Mouse (Mus musculus): ENCODE data around the gene Pcnx. TPM values are rescaled to one million over a fixed set of nuclear protein-coding genes. Genes with fewer than 3 reads are reported as not detected.

The Pcnx gene
- polyA plus RNA-seq, 1 experiment, result 25.3 TPM

DNA sequence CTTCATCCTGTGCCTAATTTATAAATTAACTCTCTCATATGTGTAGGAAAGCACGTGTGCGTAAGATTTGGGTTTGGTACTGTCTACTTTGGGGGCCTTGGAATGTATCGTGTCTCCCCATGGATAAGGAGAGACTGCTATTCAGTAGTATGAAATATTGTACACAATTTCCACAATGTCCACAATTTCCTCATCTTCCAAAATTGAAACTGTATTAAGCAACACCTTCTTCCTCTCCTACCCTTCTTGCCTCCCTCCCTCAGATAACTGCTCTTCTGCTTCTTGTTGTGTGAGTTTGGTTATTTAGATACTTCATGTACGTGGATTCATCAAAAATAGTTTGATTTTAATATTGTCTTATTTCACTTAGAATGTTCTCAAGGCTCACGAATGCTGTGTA lies 29.1 kb downstream of the Pcnx start:
- 95% methylated on average over 5 of the region's 5 CpGs for whole genome bisulfite sequencing

DNA sequence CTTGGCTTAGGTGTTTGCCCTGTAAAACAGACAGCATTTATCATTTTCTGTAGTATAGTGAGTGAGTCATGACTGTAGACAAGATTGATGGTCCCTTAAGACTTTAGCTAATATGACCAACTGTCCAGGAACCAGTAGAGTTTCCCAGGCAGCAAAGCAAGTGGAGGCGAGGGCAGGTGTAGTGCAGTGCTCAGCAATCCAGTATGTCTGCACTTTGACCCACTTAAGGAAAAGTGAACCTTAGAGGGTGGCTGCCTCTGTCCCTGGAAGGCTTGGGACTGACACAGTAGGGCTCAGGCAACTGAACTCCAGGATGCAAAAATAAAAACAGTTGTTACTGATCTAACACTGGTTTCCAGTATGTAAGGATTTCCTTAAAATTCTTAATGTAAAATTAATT lies 32.1 kb downstream of the Pcnx start:
- DNase-seq (ENCODE audit: low read depth, low spot score), result no peak
- WGBS, result 40% methylated on average over 1 of the region's 1 CpGs

More for the DNA sequence above, 29.1 kb downstream of the Pcnx start:
- no peak for DNase-seq (ENCODE audit: low read depth, low spot score)

DNA sequence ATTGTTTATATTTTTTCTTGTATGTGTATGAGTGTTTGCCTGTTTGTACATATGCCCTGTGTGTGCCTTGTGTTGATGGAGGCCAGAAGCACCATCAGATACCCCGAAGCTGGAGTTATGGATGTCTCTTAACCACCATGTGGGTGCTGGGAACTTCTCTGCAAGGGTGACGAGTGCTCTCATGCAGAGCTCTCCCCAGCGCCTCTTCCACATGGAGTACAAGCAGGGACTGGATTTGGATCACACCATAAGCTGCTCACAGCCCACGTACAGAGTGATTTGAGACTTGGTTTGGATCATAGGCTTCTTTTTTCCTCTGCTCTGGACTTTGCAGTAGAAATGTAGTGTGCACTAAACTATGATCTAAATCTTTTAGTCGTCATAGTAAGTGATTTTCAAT lies 34.5 kb downstream of the Pcnx start:
- WGBS, result 87% methylated on average over 5 of the region's 5 CpGs
- DNase-seq (ENCODE audit: low read depth, low spot score), result no peak

DNA sequence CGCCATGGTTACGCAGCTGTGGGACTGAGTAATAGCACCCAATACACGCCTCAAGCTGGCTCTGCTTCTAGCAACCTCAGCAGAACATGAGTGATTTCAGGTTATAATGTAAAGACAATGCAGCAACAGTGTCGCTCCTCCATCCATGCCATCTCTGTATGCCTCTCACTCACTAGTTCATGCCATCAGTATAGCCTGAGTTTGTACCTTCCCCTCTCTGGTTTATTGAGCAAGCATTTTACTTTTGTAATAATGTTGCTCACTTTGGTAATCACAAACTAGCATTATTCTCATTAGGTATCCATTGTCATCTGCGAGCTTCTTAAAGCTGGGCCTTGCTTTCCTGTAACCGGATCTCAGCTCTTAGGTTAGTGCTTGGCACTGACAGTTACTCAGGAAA lies 36.2 kb downstream of the Pcnx start:
- no peak for DNase-seq (ENCODE audit: low read depth, low spot score)
- 90% methylated on average over 6 of the region's 6 CpGs for WGBS

DNA sequence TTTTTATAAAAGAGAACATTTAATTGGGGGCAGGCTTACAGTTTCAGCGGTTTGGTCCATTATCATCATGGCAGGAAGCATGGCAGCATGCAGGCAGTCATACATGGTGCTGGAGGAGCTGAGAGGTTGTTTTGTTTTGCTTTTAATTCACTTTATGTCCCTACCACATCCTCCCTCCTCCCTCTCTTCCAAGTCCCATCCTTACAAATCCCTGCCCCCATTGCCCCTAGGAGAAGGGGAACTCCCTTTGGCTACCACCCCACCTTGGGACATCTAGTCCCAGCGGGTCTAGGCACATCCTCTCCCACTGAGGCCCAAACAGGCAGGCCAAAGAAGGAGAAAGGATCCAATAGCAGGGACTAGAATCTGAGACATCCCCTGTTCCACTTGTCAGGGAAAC lies 44.6 kb downstream of the Pcnx start:
- WGBS, result 92% methylated on average over 2 of the region's 2 CpGs
- no peak for DNase-seq (ENCODE audit: low read depth, low spot score)

DNA sequence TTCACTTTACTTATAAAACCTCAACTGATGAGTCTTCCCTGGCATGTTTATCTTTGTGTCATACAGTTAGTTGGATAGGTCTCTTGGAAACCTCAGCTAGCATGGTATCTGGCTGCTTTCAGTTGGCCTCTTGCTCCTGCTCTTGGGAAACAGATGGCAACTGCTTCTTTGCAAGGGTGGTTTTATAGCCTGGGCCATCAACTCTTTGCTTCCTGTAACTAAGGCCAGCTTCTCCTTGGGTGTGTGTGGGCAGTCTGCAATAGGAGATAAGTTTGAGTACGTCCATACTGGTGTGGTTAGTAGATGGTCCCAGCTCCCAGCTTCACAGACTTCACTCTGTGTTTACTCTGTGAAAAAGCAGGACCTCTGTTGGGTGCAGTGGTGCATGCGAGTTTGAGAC lies 46.0 kb downstream of the Pcnx start:
- WGBS, result 22% methylated on average over 2 of the region's 2 CpGs
- peak; percentile 55 for DNase-seq (ENCODE audit: low read depth, low spot score)

DNA sequence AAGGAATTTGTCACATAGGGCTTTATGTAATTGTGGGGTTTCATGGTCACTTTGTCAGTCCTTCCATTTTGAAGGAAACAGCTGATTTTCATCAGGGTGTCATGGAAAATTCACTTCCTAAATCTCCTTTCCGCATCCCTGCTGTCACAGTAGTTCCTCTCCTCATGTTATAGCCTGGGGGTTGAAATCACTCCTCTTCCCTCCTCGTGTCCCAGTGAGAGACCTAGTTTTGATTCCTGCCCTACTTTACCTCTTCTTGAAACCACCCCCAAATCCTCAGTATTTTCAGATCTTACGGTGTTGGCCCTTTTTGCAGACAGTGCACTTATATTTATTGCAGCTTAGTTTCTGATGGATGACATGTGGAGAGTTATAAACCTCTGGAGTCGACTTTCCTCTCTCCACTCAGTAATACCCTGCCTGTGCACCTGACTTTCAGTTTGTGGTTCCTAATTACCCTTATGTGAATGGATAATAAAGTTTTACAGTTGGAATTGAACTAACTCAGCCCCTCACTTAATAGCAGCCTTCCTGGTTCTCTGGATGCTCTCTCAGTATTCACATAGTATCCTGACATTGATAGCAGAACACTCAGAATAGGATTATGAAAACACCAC lies 48.0 kb downstream of the Pcnx start:
- WGBS, result 33% methylated on average over 4 of the region's 4 CpGs
- no peak for DNase-seq (ENCODE audit: low read depth, low spot score)

DNA sequence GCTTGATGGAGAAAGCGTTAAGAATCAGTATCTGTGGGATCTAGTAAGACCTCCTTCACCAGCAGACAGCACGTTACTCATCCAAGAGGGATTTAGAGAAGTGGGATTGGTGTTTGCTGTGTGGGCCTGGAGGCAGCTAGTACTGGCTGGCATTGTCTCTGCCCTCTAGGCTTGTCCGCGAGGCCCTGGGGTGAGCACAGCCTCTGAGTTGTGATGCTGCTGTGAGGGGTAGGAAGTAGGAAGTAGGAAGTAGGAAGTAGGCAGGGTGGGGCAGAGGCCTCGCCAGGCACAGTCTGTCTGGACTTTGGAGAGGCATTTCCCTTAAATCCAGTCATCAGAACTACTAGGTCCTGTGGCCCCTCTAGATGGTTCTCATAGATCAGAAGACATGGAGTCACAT lies 50.6 kb downstream of the Pcnx start:
- WGBS, result 60% methylated on average over 5 of the region's 5 CpGs
- DNase-seq (ENCODE audit: low read depth, low spot score), result no peak

DNA sequence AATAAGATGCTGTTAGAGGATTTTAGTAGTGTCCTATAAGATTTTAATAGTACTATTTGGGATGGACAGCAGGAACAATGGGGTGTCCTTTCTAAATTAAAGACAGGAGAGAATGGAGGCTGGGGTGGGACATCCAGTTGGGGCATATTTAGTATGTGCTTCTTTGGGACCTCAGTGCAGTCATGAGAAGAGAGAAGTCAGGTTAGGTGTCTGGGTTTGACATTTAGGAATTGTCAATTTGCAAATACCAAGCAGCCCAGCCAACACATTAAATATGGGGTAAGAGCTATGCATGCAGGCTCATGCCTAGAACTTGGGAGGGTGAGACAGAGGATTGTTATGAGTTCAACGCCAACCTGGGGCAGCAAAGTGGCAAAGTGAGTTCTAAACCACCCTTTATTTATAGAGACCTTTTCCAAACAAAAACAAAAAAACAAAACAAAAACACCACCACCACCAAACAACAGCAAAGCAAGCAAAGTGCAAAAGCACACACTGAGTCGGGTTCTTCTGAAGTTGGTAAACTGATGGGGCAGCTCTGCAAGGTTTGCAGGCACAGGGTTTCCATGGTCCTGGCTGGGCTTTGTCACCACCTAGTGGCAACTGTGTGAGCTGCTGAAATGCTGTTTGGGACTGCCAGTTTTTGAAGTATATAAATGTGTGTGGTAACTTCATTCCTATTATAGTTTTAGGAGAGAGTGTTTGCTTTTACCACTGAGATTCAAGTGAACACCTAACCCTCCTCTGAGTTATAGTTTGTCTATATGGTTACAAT lies 55.5 kb downstream of the Pcnx start:
- no peak for DNase-seq (ENCODE audit: low read depth, low spot score)
- WGBS, result 50% methylated on average over 2 of the region's 2 CpGs

DNA sequence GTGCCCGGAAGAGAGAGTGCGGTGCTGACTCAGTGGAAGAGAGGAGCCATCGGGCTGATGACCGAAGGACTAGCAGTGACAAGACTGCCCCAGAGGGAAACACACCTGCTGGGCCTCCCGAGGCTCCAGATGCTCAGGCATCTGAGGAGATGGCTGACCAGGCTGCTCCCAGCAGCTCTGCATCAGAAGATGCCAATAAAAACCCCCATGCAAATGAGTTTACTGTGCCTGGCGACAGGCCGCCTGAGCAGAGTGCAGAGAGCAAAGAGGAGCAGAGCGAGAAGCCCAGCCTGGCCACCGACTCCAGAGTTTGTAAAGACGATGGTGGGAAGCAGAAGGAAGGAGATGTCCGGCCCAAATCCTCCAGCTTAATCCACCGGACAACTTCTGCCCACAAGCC lies 58.5 kb downstream of the Pcnx start:
- 90% methylated on average over 12 of the region's 12 CpGs for WGBS
- no peak for DNase-seq (ENCODE audit: low read depth, low spot score)

DNA sequence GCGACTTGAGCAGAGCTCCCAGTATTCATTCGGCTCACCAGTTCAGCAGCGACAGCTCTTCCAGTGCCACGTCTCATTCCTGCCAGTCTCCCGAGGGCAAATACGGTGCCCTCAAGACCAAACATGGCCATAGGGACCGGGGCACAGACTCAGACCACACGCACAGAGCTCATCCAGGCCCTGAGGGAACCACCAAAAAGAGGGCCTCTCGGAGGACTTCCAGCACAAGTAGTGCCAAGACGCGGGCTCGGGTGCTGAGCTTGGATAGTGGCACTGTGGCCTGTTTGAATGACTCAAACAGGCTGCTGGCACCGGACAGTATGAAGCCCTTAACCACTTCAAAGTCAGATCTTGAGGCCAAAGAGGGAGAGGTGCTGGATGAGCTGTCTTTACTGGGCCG lies 59.1 kb downstream of the Pcnx start:
- WGBS, result 92% methylated on average over 14 of the region's 14 CpGs
- no peak for DNase-seq (ENCODE audit: low read depth, low spot score)

DNA sequence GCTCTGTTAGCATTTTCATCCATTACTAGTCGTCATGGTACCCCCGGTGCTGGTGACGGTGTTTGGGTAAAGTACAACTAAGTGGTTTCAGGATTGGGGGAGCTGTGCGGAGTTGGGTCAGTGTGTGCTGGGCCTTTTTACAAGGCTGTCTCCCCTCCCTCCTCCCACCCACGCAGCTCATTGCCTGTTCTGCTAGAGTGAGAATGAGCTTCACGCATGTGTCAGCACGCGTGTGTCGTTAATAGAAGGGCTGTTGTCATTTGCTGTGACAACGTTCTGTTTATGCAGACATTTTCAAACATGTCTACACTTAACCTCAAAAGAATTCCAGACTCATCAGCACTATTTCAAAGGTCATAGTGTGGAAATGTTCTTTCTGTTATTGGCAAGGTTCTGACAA lies 60.2 kb downstream of the Pcnx start:
- no peak for DNase-seq (ENCODE audit: low read depth, low spot score)
- WGBS, result 76% methylated on average over 10 of the region's 10 CpGs

DNA sequence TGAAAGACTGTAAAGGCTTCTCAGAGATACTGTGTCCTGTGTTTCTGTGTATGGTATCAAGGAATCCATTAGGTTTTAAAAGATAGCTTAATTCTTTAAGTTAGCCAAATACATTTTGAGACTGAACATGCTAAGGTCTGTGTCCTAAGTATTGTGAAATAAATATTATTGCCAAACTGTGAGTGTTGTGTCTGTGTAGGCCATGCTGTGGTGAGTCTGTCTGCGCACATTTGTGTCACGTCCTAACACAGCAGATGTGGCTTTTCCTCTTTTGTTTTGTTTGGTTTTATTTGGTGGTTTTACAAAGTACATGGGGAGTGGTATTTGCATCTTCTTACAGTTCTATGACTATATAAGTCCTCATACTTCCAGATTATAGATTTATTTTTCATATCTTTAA lies 60.8 kb downstream of the Pcnx start:
- WGBS, result 92% methylated on average over 2 of the region's 2 CpGs
- no peak for DNase-seq (ENCODE audit: low read depth, low spot score)

DNA sequence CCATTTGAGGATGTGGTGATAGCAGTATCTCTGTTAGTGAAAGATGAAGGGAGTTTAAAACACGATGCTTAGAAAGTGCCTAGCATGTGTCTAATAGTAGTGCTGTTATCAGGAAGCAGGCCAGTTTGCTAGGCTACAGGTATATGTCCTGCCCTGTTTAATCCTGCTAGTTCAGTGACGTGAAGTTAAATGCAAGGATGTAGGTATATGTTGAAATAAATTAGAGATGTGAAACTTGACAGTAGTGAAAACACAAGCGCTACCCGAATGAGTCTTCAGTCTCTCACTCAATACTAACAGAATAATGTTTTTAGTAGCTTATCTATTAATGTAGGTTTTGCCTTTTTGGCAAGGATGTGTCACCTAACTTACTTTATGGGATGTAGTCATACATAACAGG lies 62.0 kb downstream of the Pcnx start:
- no peak for DNase-seq (ENCODE audit: low read depth, low spot score)
- 80% methylated on average over 4 of the region's 4 CpGs for WGBS

DNA sequence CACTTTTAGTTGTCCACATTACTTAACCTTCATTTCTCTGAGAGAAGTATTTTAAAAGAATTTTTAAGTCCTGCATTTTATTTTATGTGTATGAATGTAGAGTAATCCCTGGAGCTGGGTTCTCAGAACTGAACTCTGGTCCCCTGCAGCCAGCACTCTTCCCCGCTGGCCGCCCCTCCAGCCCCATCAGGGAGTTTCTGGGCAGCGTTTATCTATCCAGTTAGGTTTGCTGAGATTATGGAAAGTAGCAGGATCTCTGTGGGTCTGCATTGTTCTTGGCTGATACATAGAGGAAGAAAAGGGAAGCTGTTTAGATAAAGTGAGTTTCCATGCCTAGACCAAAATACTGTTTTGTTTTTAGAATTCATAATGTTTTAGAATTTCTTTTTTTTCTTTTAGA lies 63.0 kb downstream of the Pcnx start:
- no peak for DNase-seq (ENCODE audit: low read depth, low spot score)
- WGBS, result 58% methylated on average over 3 of the region's 3 CpGs

DNA sequence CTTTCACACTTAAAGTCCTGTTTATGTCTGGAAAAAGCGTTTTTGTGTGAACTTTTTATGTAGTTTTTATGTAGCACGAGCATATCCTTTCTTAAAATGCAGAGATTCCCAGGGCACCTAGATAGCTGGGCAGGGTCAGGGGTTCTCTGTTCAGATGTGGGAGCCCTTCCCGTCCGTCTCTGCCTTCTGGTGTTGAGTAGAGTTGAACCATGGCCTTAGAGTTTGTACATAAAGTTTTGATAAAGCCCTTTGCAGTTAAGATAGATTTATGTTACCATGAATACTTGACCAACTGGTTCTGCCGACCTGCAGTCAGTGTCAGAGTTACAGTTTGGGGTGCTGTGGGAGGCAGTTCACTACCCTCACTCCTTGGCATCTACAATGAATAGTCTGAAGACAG lies 67.3 kb downstream of the Pcnx start:
- WGBS, result 41% methylated on average over 5 of the region's 5 CpGs

DNA sequence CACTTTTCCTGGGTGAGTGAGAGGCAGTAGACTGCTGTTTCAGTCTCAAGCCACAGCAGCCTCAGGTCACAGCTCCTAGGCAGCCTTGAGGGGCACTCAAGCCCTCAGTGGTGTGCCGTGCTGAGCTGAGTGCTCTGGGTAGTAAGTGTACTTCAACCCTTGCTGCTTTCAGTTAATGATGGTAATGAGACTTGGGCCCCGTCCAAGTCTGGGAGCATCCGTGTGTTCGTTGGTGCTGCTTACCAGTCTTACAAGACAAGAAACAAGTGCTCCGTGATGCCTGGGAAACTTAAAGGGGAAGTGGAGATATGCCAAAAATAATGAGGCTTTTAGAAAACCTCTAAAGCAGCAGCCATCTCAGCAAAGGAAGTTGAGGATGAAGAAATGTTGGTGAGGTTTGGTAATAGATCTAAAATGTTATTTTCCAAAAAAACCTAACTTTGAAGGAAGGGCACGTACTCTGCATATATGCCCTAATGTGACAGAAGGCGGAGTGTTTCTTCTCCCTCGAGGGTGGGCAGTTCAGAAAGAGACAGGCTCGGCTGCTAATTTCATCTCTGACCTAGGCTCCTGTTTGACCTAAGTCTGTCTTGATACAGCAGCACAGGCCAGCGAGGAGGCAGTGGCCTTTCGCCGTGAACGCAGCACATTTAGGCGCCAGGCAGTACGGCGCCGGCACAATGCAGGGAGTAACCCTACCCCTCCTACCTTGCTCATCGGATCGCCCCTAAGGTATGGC lies 68.0 kb downstream of the Pcnx start:
- 50% methylated on average over 19 of the region's 19 CpGs for WGBS
- no peak for DNase-seq (ENCODE audit: low read depth, low spot score)

More for the DNA sequence above, 67.3 kb downstream of the Pcnx start:
- DNase-seq (ENCODE audit: low read depth, low spot score), result no peak

DNA sequence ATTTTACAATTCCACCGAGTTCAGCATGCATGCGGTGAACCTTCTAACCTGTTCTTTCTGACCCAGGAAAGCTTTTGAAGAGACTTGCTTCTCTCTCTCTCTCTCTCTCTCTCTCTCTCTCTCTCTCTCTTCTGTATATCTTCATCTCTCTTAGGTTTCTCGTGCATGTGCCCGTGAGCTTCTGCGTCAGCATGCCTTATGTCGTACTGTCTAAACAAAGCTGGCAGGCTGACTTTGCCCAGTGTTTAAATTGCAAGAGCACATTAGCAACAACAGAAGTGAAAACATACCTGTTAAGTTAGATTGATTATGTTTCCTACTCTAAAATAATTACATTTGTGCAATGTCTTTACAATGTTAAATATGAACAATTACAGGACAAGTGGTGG lies 68.6 kb downstream of the Pcnx start:
- 66% methylated on average over 6 of the region's 6 CpGs for WGBS
- DNase-seq (ENCODE audit: low read depth, low spot score), result no peak

DNA sequence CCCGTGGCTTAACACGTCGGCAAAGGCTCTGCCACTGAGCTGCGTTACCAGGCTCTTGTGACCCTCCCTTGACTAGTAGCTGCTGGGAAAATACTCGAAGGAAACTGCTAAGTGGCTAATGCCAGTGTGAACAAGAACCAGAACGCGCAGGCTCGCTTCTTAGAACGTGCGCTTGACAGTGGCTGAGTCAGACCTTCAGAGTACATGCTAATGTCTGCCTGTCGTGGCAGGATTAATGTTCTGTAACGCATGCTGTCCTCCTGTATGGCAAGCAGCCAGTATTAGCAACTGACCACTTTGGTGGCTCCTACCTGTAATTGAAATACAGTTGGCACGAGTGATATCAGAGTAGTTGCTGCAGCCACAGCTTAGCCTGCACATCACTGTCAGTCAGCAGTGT lies 72.2 kb downstream of the Pcnx start:
- 79% methylated on average over 13 of the region's 13 CpGs for WGBS
- DNase-seq (ENCODE audit: low read depth, low spot score), result no peak

DNA sequence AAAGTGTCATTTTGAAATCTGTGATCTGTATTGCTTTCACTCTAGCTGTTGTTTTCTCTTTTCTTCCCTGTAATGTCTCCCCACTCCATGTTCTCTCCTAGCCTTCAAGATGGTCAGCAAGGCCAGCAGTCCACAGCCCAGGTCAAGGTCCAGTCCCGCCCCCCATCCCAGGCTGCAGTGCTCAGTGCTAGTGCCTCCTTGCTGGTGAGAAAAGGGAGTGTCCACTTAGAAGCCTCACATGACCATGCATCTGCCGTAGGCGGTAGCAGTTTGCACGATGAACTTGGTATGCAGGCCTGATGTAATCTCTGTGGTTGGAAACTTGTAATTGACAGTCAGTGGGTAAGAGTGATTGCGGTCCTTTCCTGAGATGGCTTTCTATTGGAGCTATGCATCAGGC lies 73.6 kb downstream of the Pcnx start:
- no peak for DNase-seq (ENCODE audit: low read depth, low spot score)
- WGBS, result 46% methylated on average over 5 of the region's 5 CpGs

DNA sequence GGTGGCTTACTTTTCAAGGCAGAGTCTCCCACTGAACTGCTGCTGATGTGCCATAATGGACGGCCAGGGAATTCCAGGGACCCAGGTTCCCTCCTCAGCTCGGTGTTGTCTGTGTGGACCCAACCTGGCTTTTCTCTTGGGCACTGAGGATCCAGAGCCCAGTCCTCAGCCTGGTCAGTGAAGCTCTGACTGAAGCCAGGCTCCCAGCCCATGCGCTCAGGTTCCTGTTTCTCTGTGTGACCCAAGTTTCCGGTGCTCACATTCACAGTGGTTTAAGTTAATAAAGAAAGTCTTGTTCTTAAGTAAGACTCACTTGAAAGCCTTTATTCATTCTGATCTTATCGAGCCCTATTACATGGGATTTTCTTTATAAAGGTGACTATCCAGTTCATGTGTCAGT lies 74.7 kb downstream of the Pcnx start:
- WGBS, result 88% methylated on average over 5 of the region's 5 CpGs
- no peak for DNase-seq (ENCODE audit: low read depth, low spot score)
